Mouse (Mus musculus) heart, postnatal 4 days (tissue): ENCODE measurements around the gene Nosip. TPM values are rescaled to one million over a fixed set of nuclear protein-coding genes. Genes with fewer than 3 reads are reported as not detected.
A peak's percentile ranks its signal among the peaks of the same experiment; 100 is the strongest.
"Not testable (repeated sequence)": the region's sequence is repeated elsewhere in the genome, so short reads cannot be mapped to it uniquely, and the experiment has no call there.

Experiments used
- DNase-seq: peaks from one replicate; pipeline ENCODE4 v3.0.0; 2021
- total RNA-seq, 2 experiments: library from RNA; stranded (reverse); gene quantifications; 2 replicates each; pipeline ENCODE4 v1.2.3; 2021

Nosip gene
- 10 to 100 TPM; 31.7 to 34.6 TPM for total RNA-seq

DNA sequence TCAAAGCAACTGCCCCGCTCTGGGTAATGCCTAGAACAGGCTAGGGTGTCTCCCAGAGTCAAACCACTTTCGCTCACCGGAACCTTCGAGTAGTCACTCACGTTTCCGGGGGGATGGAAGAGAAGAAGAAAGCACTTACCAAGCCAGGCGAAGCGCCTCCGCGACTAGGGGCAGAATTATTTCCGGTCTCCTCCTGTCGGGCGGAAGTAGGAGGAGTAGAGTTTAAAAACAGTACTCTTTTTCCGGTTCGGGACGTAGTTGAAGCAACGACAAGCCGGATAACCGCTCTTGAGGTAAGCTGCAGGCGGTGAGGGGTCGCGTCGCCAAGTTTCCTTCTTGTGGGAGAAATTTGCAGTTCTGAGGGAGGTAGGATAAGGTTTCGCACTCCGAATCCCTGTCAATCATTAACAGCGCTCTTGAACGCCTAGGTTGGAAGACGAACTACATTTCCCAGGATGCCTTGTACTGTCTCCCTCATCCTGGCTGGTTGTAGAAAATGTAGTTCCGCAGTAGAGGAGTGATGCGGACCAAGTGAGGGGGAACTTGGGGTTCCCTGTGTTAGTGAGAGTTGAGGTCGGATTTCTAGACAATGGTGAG is at the start of gene Nosip, which contains the start of gene Prrg2:
Gene Nosip, plus strand, starts transcription at position 191 of the 597 bp plus-strand sequence.
Gene Prrg2, minus strand, starts transcription at position 439 of the 597 bp plus-strand sequence.
- DNase-seq, result peak; percentile 96

DNA sequence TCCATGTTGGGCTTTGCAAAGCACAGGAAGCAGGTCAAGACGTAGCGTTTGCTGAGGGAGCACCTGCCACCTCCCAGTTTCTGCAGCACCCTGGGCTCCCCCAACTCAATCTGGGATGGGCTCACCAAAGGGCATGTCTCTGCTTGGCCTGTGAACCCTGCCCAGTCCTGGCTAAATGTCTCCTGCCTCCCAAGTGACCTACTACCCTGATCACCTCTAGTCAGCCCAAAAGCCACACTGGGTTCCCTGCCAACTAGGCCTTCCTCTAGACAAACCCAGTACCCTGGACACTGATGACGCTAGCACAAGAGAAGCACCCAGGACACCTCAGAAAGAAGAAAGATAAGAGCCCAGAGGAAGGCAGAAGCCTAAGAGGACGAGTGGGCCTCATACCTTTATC is 49.4 kb upstream of the Nosip start:
- DNase-seq, result no peak

DNA sequence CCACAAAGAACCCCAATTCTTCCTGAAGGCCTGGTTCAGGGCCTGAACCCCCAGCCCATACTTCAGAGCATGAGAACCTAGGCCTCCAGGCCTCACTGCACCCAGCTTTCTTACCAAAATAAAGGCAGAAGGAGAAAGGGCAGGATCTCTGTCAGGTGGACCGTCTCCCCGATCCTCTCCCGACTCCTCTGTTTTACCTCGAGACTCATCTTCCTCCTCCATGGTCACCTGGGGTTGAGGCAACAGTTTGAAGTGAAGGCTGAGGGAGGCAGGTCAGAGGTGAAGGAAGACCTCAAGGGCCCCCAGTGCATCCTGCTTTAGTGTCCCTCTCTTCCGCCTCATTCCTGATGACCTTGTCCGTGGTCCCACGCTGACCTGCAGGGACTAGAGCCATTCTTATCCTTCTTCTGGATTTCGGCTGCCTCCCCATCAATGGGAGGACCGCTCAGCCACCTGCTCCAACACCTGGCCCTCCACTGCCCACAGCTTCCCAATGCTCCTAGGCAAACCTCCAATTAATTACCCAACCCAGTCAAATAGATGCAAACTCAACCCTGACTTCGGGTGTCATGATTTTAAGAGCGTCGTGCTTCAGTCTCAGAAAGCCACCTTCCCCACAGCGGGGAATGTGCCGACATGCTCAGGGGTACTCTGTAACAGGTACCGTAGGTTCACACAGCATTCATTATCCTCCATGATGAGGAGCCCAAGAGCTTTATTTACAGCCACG is 48.7 kb upstream of the Nosip start:
- DNase-seq, result no peak

DNA sequence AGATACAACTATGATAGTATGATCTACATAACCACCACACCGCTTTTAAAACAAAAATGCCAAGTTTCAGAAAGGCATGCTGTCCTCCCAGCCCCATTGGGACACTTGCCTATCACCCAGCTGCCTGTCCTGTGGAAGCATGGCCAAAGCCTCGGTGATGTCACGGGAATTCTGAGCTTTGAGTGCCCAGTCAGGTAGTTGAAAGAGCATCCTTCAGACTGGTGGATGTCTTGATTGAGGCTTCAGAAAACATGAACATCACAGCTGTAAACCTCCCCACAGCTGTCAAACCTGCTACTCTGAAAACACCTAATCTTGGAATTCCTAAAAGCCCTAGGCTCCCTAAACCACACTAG is 48.2 kb upstream of the Nosip start:
- no peak for DNase-seq

DNA sequence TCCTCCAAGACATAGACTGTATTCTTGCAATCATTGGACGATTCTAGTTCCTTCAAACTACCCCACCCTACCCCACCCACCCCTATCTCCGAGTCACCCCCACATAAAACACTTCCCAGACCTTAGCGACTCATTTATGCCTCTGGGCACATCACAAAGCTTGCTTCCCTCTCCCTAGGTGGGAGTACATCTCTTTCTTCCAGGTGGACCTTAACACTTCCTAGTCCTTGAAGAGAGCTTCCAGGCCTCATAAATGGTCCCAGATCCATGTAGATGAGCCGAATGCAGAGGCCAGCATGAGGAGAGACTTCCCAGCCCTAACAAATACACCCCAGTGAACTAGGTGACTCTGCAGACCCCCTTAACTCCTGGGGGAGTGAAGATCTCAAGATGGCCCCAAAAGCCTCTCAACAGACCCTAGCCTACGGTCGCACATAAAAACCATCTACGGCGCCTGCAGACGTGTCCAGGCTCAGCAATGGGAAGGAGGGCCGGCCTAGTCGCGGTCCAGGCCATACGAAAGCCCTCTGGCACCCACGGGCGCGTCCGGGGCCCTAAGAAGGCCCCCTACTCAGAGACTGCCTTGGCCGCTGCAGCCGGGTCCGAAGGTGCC is 46.8 kb upstream of the Nosip start:
- DNase-seq, result no peak

DNA sequence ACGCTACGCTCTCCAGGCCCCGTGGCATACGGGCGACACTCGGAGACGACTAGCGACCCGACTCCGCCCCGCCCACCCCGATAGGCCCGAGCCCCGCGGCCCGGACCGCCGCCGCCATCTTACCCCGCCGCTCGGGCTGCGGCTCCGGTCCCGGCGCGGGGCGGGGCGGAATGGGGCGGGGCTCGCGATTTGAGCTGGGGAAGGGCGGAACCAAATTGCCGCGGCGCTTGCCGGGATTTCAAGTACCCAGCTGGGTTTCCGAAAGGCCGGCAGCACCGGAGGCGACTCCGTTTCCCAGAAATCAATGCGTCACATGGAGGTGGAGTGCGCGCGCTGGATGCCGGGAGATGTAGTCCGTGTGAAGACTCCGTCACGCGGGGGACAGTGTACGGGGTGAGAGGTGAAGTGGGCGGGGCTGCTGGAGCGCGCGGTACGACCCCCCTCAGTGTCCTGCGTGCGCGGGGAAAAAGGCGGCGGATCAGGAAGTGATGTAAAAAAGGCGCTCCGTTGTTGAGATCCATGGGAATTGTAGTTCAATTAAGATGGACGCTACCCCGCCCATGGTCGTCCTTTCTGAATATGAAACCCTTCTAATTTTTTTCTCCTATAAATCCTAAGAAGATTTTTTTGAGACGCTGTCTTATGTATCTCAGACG is 46.1 kb upstream of the Nosip start, which contains the start of gene Scaf1:
Gene Scaf1, minus strand, starts transcription at position 407 of the 656 bp plus-strand sequence.
- DNase-seq, result peak; percentile 99

DNA sequence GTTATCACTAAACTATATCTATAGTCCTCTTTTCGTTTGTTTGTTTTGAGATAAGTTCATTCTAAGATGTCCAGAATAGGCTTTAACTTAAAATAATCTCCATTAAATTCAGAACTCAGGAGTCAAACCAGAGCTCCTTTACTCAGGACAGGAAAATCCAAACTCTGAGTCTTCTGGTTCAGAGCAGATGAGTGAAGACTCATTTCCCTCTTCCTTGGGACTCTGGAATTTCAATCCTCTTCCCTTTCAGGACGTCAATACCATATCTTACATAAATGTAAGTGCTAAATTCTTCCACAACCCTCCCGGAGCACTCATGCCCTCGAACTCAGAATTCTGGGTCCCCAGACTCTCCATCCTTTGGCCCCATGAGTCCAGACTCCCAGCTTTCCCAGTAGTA is 45.5 kb upstream of the Nosip start:
- DNase-seq, result no peak

DNA sequence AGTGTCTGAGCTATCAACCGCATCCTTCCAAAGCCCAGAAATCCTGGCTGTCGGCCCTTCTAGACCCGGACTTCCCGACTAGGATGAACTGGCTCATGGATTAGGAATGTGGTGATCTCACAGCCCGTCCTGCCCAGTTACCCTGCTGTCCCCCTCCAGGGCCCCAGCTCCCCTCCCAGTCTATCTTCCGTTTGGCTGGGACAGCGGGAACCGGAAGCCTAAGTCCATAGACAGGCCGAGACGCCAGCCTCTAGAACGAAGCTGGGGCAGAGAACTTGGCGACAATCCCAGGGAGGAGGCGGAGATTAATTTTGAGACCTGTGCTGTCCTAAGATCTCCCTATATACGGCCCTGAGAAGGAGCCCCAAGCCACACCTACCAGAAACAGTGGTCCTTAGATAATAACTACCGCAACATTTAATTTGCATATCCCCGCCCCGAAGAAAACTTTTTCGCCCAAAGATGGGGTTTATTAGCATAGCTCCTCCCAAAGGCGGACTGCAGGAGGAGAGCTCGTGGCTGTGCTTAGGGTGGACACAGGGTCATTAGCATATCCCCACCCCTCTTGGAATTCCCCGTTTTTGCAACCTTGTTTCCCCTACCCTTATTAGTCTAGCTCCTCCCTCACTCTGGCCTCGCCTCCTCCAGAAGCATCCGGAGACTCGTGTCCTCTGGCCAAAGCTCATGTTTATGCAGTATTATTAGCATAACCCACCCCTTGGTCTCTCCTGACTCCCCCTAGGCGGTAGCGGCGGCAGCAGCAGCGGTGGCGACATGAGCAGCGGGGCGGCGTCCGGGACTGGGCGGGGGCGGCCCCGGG is 44.8 kb upstream of the Nosip start, which contains the start of gene Rras:
Gene Rras, plus strand, starts transcription at position 720 of the 820 bp plus-strand sequence.
- DNase-seq, result peak; percentile 95

DNA sequence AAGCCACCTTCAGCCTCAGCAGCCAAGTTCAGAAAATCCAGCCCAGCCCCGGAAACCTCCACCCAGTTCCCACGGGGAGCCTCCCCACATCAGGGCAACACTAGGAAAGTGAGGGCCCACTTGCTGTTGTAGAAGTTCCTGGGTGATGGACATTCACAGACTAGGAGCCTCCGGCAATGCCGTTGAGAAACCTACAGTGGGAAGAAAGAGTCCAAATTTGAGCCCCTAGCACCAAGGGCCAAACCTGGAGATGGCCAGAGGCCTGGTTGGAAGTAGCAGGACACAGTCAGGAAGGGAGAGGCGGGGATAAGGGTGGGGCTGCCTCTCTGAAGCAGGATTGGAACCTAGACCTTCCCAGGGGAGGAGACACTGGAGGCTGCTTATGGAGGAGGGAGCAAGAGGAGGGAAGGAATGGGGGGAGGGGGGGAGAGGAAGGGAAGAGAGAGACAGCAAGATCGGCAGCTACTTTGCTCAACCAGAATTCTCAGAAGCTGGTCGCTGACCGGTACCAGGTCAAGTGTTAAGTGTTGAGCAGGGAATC is 43.1 kb upstream of the Nosip start:
- DNase-seq, result peak; percentile 71

DNA sequence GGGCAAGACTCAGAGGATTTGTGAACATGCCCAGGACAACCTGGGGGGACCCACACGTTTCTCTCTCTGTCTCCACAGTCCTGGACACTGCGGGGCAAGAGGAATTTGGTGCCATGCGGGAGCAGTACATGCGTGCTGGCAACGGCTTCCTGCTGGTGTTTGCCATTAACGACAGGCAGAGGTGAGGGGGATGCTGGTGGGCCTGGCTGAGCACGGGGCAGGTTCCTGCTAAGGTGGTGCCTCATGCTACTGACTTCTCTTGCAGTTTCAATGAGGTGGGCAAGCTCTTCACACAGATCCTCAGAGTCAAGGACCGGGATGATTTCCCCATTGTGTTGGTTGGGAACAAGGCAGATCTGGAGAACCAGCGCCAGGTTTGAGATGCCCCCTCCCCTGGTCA is 42.0 kb upstream of the Nosip start:
- no peak for DNase-seq

DNA sequence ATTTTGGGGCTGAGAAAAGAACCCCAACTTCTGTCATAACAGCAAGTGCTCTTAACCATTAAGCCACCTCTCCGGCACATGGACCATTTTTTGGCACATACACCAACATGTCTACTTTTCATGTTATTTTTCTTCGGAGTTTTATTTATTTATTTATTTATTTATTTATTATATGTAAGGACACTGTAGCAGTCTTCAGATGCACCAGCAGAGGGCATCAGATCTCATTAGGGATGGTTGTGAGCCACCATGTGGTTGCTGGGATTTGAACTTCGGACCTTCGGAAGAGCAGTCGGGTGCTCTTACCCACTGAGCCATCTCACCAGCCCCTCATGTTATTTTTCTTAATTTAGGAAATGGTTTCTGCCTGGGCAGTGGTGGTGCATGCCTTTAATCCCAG is 38.5 kb upstream of the Nosip start:
- not testable (repeated sequence) for DNase-seq

DNA sequence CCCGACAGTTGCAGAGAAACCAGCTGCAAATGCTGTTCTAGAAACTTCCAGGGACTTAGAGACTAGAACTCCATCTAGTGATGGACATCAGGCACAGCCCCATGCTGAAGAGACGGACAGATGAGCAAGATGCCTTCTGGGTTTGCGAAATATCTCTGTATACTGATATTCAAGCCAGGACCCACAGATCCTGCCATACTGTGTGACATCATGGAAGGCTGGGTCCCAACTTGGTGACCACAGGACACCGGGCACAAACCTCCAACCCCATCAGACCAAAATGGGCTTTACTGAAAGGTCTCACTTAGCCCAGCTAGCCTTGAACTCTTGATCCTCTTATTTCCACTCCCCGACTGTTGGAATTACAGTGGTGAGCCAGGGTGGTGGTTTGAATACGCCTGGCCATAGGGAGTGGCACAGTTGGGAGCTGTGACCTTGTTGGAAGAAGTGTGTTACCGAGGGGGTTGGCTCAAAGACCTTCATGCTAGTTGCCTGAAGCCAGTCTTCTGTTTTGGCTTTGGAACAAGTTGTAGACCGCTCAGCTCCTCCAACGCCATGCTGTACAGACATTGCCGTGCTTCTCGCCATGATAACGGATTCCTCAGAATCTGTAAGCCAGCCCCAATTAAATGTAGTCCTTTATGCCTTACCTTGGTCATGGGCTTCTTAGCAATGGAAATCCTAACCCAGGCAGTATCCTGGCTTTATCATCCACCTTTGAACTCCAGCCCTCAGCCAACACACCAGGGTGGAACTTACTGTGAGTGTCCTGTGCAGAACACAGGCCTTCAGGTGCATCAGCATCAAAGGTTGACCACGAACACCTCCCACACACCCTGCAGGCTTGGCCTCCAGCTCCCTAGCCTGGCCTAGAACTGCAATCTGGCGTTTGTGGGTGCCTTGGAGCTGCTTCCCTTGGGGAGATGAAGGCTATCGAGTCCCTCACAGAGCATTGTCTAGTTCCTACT is 37.7 kb upstream of the Nosip start:
- no peak for DNase-seq

DNA sequence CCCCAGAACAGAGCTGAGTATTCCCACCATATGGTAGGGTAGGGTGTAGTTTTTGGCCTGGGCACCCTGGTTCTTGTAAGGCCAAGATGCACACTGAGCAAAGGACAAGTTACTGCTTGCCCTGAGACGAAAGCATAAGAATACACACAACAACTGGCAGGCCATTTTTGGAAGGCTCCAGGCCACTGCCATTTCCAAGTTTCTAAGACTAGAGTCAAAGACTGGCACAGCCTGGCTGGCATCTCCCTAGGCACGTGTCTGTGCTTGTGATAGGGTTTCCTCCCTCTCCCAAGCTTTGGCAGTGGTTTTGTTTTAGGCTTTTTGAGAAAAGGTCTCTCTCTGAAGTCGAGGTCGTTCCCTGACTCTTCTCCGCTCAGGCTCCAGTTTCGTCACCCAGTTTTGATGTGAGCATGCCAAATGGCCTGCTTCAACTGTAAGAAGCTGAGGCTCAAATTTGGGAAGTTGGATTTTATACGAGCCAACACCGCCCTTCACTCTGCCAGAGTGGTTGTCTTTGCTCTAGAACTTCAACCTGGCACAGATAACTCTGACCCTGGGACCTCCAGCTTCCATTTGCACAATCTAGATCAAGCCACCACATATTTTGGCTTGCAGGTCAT is 36.5 kb upstream of the Nosip start:
- no peak for DNase-seq

DNA sequence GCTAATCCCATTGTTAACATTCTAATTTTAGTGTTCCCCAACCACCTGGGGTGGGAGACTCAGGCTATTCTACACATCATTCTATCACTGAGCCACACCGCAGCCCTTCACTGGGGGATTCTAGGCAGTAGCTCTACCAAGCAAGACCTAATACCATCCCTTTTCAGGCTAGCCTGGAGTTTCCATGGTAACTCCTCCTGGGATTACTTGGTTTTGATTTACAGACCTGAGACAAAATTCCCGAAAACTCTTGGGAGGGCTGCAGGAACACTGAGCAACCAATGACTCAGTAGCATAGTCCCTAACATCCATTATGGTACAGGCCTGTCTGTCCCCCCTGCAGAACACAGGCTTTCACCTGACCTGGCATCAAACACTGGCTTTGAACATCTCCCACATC is 36.0 kb upstream of the Nosip start:
- no peak for DNase-seq

DNA sequence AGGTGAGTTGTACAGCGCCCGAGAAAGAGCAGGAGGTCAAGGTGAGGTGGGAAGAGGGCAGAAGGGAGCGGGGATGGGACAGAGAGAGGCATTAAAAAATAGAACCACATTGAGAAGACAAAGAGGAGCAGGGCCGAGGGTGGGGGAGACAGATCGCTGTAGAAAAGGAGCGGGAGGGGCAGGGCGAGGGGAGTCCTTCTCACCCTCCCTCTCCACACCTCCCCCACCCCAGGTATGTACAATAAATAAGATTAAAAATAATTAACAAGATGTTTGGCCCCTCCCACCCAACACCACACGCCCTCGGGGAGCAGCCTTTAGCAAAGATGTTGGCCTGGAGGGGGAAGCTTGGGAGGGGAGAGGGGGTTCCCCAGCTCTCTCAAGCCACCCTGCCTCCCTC is 34.5 kb upstream of the Nosip start:
- no peak for DNase-seq

DNA sequence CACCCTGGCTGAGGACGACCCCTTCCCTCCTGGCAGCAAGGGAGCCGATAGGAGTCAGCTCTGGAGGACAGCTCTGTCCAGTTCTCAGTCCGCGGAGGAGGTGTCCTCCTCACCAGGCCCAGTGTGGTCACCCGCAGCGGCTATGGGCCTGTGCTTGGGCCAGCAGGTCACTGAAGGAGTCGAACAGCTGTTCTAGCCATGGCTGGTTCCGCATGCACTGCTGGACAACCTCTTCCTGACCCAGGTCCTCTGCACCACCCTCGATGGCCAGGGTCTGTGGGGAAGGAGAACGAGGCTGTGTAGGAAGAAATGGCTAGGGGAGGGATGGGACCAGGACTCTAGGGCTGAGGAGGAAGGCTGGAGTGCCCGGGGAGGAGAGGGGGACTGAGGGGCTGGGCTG is 33.9 kb upstream of the Nosip start:
- no peak for DNase-seq

DNA sequence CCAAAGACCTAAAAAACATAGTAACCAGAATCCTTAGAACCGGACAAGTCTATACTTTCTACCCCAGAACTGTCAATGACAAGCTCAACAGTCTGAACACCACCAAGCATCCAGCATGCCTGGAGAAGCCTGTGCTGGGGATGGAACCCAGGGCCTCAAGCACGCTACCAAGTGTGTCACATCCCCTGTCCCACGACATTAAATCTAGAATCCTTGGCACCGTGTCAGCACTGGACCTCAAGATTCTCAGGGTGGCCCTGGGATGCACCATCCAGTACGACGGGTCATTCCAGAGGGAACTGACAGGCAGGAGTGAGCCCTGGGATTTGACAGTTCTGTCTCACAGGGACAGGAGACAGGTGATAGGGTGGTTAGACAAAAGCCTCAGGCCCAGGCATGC is 32.2 kb upstream of the Nosip start:
- no peak for DNase-seq

DNA sequence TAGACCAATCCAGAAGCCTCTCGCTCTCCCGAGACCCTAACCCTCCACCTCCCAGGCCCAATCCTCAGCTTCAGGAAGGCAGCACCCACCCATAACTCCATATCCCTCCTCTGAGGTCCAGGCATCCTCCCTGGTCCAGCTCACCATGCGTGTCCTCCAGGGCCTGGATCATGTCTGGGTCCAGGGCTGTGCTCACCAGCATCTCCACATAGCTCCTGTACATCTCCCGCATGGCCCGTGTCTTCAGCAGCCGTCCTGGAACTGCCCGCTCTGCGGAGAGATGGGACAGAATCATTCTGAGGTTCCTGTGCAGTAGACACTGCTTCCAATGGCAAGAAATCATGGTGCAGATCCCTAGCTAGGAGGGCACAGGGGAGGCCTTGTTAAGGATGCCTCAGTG is 31.4 kb upstream of the Nosip start:
- no peak for DNase-seq

DNA sequence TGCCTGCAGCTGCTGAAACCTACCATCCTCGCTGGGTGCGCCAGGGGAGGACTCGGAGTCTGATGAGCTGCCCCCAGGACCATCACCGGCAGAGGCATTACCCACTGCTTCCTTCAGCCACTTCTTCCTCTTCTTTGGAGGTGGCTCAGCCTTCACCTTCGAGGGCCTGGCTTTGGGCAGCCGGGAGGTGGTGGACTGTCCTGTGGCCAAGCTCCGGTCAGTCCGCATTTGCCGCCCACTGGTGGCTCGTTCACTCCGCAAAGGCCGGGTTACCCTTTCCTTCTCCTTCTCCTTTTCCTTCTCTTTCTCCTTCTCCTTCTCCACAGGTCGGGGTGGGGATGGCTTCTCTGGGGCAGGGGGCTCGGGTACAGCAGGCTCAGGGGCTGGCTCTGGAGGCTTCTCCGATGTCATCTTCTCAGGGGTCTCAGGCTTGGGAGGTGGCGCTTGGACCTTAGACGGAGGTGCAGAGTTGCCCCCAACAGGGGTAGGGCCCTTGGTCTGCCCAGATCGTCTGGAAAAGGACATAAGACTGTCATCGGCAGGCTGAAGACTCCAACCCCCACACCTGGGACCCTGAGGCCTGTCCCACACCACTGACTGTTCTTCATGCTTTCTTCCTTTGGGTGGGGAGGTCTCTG is 28.4 kb upstream of the Nosip start:
- DNase-seq, result no peak

DNA sequence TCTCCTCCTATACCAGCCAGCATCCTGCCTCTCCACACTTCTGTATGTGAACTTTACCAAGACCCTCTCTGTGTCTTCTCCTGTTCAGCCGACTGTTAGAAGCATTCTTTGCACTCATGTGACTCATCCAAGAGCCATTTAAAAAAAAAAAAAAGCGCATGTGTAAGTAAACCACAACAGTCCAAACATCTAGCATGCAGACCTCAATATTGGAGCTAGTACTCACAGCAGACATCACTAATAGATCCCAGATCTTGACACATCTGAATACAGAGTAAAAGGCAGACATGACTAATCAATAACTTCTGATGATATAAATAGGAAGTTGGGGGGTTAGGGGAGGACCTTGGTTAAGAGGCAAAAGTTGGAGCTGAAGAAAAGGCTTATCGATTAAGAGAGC is 26.6 kb upstream of the Nosip start:
- DNase-seq, result no peak
